Mouse (Mus musculus) heart, postnatal 0 days (tissue): ENCODE measurements around the gene Ewsr1. TPM values are rescaled to one million over a fixed set of nuclear protein-coding genes. Genes with fewer than 3 reads are reported as not detected.

Experiments
- ATAC-seq: fragments of 200-750 bp; cut with Nextera tagmentation; 2 replicates; pipeline ENCODE4 v1.8.0; 2017; ENCODE audit warnings: low read depth, moderate number of reproducible peaks, moderate library complexity; ENCODE audit not compliant: insufficient read depth
- DNase-seq: peaks from one replicate; pipeline ENCODE4 v3.0.0-alpha.2; 2016; ENCODE audit warnings: low spot score
- H3K27ac ChIP-seq: fragments of 300-500 bp; sonication (generic); 2 replicates; pipeline ENCODE4 v1.5.1; 2014; ENCODE audit warnings: low read depth, mild to moderate bottlenecking
- H3K27me3 ChIP-seq: fragments of 300-500 bp; sonication (generic); 2 replicates; pipeline ENCODE4 v1.6.1; 2014; ENCODE audit warnings: low read length, mixed read lengths; ENCODE audit not compliant: control insufficient read depth, insufficient read depth
- H3K36me3 ChIP-seq: fragments of 300-500 bp; sonication (generic); replicated peaks from 2 replicates; pipeline ENCODE4 v1.6.1; 2014; ENCODE audit warnings: low read length, mixed read lengths; ENCODE audit not compliant: control insufficient read depth, insufficient read depth
- H3K4me1 ChIP-seq: fragments of 300-500 bp; sonication (generic); 2 replicates; pipeline ENCODE4 v1.6.1; 2014; ENCODE audit warnings: antibody characterized with exemption; ENCODE audit not compliant: control insufficient read depth, insufficient read depth
- H3K4me2 ChIP-seq: fragments of 300-500 bp; sonication (generic); 2 replicates; pipeline ENCODE4 v1.6.1; 2014; ENCODE audit warnings: low read depth, mild to moderate bottlenecking, low read length, moderate library complexity
- H3K4me3 ChIP-seq: fragments of 300-500 bp; sonication (generic); 2 replicates; pipeline ENCODE4 v1.5.1; 2014; ENCODE audit warnings: low read depth, low read length
- H3K9ac ChIP-seq: fragments of 300-500 bp; sonication (generic); replicated peaks from 2 replicates; pipeline ENCODE4 v1.6.1; 2014; ENCODE audit warnings: low read depth, low read length, mixed read lengths
- H3K9me3 ChIP-seq: fragments of 300-500 bp; sonication (generic); replicated peaks from 2 replicates; pipeline ENCODE4 v1.6.1; 2016; ENCODE audit warnings: low read length; ENCODE audit not compliant: control insufficient read depth
- CTCF ChIP-seq: IDR thresholded peaks from 2 replicates; pipeline ENCODE4 v1.5.1; 2016; ENCODE audit warnings: antibody characterized with exemption, control low read depth, low read depth
- EP300 ChIP-seq: IDR thresholded peaks from 2 replicates; pipeline ENCODE4 v1.6.1; 2016; ENCODE audit warnings: antibody characterized with exemption, low read depth
- WGBS: fragments of 180-500 bp; shearing (Covaris S2); extraction: QIAGEN DNeasy Blood & Tissue Kit; methylation state at CpG from one replicate; pipeline ENCODE4 v1.1.7; 2014; 5-methylcytosine and 5-hydroxymethylcytosine counted together
- polyA plus RNA-seq: library from polyadenylated mRNA; unstranded; fragments of >200 nt; fragmentation: Nextera tagmentation; extraction: Ambion mirVana; gene quantifications from 2 replicates; pipeline ENCODE4 v1.2.1, GENCODE M21; 2015
- total RNA-seq: library from RNA; depleted of rRNA; stranded (reverse); fragments of >200 nt; gene quantifications from 2 replicates; pipeline ENCODE4 v1.2.3, GENCODE M21; 2014; ENCODE audit warnings: low replicate concordance

Gene Ewsr1
- total and polyA plus RNA-seq, 2 experiments from 2014 or later = 213 to 238 TPM

GRCm38 (mm10) chr11:5139372-5139771, 40.3 kb upstream of the Ewsr1 start:
- no peak overlapping the region for H3K27ac ChIP-seq
- no peak for TF ChIP-seq EP300
- TF ChIP-seq CTCF = no peak
- no peaks in the 10 kb centered on the region for H3K27me3 ChIP-seq
- H3K4me2 ChIP-seq = no peak overlapping the region
- H3K9ac ChIP-seq = no peak overlapping the region
- no peak for ATAC-seq
- H3K4me1 ChIP-seq = peaks cover 16% of the 10 kb centered on the region
- 91% methylated on average over 9 of the region's 9 CpGs for WGBS
- no peaks in the 10 kb centered on the region for H3K36me3 ChIP-seq
- no peaks in the 10 kb centered on the region for H3K9me3 ChIP-seq
- DNase-seq = no peak
- H3K4me3 ChIP-seq = no peak overlapping the region

- no peak for ATAC-seq
- H3K4me1 ChIP-seq = peaks cover 16% of the 10 kb centered on the region
- no peaks in the 10 kb centered on the region for H3K9me3 ChIP-seq
- no peak overlapping the region for H3K9ac ChIP-seq
- no peak for TF ChIP-seq EP300
- TF ChIP-seq CTCF = no peak
- no peak for DNase-seq
- 58% methylated on average over 2 of the region's 2 CpGs for WGBS
- no peaks in the 10 kb centered on the region for H3K27me3 ChIP-seq
- H3K4me2 ChIP-seq = no peak overlapping the region
- H3K4me3 ChIP-seq = no peak overlapping the region
- H3K27ac ChIP-seq = no peak overlapping the region
- H3K36me3 ChIP-seq = no peaks in the 10 kb centered on the region
Measured at GRCm38 (mm10) chr11:5138642-5139041, 39.6 kb upstream of the Ewsr1 start.

DNA sequence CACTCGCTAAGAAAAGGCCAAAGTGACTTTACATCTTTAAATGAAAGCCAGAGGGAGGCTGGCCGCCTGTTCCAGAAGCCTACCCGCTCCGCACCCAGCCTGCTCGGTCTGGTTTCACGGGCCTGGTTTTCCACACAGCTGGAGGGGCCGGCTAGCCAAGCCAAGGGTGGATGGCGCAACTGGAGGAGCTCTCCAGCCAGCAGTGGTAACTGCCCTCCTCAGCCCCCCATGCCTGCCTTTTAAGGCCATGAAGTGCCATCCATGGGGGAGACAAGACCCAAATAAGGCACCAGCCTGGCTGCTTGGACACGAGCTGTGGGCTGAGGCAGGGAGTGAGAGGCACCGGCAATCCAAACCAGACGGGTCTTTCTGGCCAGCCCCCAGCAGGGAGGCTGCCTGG, 36.8 kb upstream of the Ewsr1 start:
- ATAC-seq = 0 out of 2 replicates have a peak, but pooled peaks have one; percentile 16

GRCm38 (mm10) chr11:5132751-5133150, 33.7 kb upstream of the Ewsr1 start:
- Histone ChIP-seq H3K27ac (no peak overlapping the region), H3K9me3 (no peaks in the 10 kb centered on the region), H3K36me3 (no peaks in the 10 kb centered on the region), H3K4me3 (no peak overlapping the region), H3K9ac (no peak overlapping the region), H3K27me3 (no peaks in the 10 kb centered on the region), H3K4me2 (no peak overlapping the region), H3K4me1 (no peaks in the 10 kb centered on the region)
- DNase-seq (no peak), ATAC-seq (no peak)
- TF ChIP-seq EP300 = no peak
- 73% methylated on average over 4 of the region's 4 CpGs for WGBS

More for the DNA sequence above, 36.8 kb upstream of the Ewsr1 start:
- TF ChIP-seq CTCF = no peak
- TF ChIP-seq EP300 = no peak
- DNase-seq = no peak
- Histone ChIP-seq H3K4me2 (no peak overlapping the region), H3K4me1 (peaks cover 10% of the 10 kb centered on the region), H3K27me3 (no peaks in the 10 kb centered on the region), H3K9me3 (no peaks in the 10 kb centered on the region), H3K36me3 (no peaks in the 10 kb centered on the region), H3K4me3 (no peak overlapping the region), H3K9ac (no peak overlapping the region), H3K27ac (no peak overlapping the region)
- 55% methylated on average over 11 of the region's 11 CpGs for WGBS

DNA sequence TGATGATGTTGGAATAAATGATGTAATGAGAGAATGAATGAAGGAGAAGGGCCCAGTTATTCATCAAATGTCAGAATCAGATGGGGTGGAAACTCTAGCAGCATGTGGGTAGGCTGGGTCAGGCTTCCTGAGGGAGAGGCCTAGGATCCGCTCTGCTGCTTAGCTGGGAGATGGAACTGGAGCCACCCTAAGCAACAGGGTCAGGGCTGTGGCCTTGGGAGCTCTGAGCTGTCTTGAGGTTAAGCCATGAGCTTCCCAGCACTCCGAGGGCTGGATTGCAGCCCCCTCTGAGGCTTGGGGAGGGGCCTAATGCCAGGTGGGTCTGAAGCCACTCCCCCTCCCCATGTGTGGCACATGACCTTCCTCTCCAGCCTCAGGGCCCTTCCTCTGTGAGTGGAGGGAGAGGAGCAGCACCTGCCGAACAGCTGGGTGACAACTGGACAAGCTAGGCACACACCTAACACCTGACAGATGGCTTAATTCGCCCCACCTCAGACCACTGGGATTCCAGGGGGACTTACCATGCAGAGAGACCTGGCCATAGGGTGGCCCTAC, 31.1 kb upstream of the Ewsr1 start:
- Histone ChIP-seq H3K4me1 (no peaks in the 10 kb centered on the region), H3K4me2 (no peak overlapping the region), H3K9ac (no peak overlapping the region), H3K9me3 (no peaks in the 10 kb centered on the region), H3K36me3 (no peaks in the 10 kb centered on the region), H3K4me3 (no peak overlapping the region), H3K27ac (no peak overlapping the region), H3K27me3 (no peaks in the 10 kb centered on the region)
- no peak for TF ChIP-seq EP300
- no peak for TF ChIP-seq CTCF
- ATAC-seq (no peak), DNase-seq (no peak)
- WGBS = 82% methylated on average over 4 of the region's 4 CpGs

GRCm38 (mm10) chr11:5129035-5129480, 30.0 kb upstream of the Ewsr1 start:
- Histone ChIP-seq H3K36me3 (no peaks in the 10 kb centered on the region), H3K9me3 (no peaks in the 10 kb centered on the region), H3K4me3 (no peak overlapping the region), H3K27ac (no peak overlapping the region), H3K4me1 (no peaks in the 10 kb centered on the region), H3K27me3 (no peaks in the 10 kb centered on the region), H3K4me2 (no peak overlapping the region), H3K9ac (no peak overlapping the region)
- ATAC-seq = no peak
- no peak for DNase-seq
- WGBS = 65% methylated on average over 5 of the region's 5 CpGs
- TF ChIP-seq EP300 = no peak
- no peak for TF ChIP-seq CTCF
